Mouse (Mus musculus) left cerebral cortex, adult 18-20 months (tissue): ENCODE measurements around the gene Ciao2b. TPM values are rescaled to one million over a fixed set of nuclear protein-coding genes. Genes with fewer than 3 reads are reported as not detected.
A peak's percentile ranks its signal among the peaks of the same experiment; 100 is the strongest.
"Not testable (repeated sequence)": the region's sequence is repeated elsewhere in the genome, so short reads cannot be mapped to it uniquely, and the experiment has no call there.

ENCODE experiments used
- DNase-seq, 2 experiments: peaks; one replicate each; pipeline ENCODE4 v3.0.0; 2021 to 2022; ENCODE audit warnings: low spot score in 2 of 2, mixed read lengths in 1 of 2
- long read RNA-seq, 2 experiments: library from polyadenylated mRNA; stranded (forward); transcript quantifications; one replicate each; pipeline ENCODE4 v2.0.0; 2021
- total RNA-seq, 2 experiments: library from RNA; stranded (reverse); gene quantifications; 2 replicates each; pipeline ENCODE4 v1.2.3; 2021

Ciao2b gene
- 10 to 100 TPM; 30.0 to 35.5 TPM for total RNA-seq
- long read RNA-seq, experiment 1, transcript Ciao2b-203 (5 exons, 918 nt), result major isoform, 29 of 38 reads
- long read RNA-seq, experiment 1, transcript Ciao2b-202 (4 exons, 807 nt), result minor isoform, 6 of 38 reads
- long read RNA-seq, experiment 1, partial matches to known transcripts, result 1 of 38 reads
- long read RNA-seq, experiment 1, other reads (novel, unspliced or antisense), result 2 of 38 reads
- long read RNA-seq, experiment 2, transcript Ciao2b-203 (5 exons, 918 nt), result major isoform, 31 of 36 reads
- long read RNA-seq, experiment 2, partial matches to known transcripts, result 0 of 36 reads
- long read RNA-seq, experiment 2, other reads (novel, unspliced or antisense), result 1 of 36 reads

DNA sequence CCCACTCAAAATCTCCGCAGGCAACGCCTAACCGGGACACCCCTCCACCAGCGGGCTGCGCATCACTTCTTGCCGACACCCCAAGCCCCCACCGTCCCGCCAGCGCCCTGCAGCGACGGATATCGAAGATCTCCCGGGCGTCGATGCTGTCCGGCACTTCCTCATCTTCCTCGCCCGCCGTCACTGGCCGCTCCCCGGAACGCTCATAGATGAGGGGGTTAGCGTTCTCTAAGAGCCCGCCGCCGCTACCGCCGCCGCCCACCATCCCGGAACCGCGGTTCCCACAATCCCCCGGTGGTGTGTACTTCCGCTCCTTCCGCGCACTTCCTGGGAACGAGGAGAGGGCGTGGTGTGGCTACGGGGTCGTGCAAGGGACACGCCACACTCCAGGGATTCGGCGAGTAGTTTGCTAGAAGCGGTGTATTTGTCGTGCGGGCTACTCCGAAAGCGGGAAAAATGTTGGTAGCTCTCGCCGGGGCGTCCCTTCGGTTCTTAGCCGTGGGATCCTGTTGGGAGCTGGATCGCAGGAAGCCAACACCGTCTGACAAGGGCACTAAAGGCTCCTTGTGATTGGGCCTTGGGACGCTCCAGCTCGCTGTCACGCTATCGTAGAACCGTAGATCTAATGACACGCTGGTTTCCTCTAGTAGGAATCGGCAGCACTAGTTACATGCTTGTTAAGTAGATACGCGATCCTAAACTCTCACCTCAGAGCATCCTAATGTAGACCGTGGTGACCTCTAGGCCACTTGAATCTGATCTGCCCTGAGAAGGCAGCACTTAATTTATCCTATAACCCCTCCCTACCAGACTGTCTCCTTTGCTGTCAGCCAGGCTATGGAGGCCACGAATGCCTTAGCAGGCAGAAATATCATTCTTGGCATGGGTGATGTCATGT is at the start of gene Ciao2b:
TSS of gene Ciao2b (minus strand) at position 540 of the 898 bp plus-strand sequence.
- DNase-seq, result peak; percentile 92

DNA sequence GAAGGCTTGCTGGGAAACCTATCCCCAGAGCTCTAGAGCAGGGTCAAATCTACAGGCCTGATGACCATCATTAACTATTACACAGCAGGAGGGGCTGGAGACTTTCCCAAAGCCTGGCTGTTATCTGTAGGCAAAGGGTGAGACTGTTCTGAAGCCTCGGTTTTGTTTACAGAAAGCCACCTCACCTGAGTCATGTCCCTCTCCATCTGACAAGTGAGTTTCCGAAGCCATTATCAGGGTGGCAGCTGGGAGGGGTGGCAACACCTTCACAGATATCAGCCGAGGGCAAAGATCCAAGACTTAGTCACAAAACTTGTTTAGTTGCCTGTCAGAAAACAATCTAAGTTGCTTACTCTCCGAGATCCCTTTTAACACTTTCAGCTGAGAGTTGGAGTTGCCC is 46.7 kb upstream of the Ciao2b start:
- DNase-seq, result no peak

DNA sequence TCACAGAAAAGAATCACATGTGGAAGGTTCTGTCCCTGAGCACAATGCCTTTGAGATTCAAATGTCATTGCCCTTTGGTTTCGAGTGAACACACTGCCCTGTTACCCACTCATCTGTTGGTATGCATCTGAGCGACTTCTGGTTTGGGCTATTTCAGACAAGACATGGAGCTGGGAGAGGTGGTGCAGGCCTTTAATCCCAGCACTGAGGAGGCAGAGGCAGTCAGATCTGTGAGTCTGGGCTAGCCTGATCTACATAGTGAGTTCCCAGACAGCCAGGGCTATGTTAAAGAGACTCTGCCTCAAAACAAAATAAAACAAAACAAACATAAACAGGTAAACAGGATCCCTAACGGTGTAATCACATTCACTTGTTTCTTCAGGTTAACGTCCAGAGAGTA is 13.8 kb upstream of the Ciao2b start:
- no peak for DNase-seq

DNA sequence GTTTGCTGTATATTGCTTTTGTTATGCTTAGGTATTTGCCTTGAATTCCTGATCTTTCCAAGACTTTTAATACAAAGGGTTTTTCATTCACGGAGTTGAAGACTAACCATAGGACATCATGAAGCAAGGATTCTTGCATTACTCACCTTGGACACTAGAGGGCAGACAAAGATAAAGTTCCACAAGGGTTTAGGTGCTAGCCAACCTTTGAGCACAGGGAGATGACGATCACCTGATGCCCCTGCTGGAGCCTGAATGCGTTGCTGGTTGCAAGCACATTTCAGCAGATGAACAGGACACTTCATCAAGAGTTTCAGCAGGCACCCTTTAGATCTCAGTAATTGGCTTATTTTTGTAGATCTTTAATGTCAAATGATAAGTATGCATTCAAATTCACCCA is 13.2 kb upstream of the Ciao2b start:
- peak; percentile 79 to 84 for DNase-seq

DNA sequence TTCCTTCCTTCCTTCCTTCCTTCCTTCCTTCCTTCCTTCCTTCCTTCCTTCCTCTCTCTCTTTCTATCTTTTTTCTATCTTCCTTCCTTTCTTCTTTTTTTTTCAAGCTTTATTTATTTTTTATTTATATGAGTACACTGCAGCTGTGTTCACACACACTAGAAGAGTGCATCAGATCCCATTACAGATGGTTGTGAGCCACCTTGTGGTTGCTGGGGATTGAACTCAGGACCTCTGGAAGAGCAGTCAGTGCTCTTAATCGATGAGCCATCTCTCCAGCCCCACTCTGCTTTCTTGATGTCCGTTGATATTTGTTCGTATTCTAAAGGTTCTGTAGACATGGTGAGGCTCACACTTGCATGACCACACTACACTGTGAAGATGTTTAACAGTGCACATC is 2.4 kb upstream of the Ciao2b start:
- DNase-seq, result not testable (repeated sequence)

DNA sequence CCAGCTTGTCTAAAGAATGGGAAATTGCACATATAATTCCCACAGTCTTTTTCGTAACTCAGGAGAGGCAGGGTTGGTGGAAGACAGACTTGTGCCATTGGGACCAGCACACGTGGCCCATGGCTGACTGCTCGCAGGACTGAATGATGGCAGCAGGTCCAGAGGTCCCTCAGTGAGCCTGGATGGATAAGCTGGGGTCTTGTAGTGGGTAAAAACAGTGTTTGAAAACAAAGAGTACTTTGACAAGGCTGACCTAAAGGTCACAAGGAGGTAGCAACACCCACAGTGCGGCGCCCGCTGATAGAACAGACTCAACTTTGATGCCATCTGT is 524 bp upstream of the Ciao2b start:
- no peak for DNase-seq

DNA sequence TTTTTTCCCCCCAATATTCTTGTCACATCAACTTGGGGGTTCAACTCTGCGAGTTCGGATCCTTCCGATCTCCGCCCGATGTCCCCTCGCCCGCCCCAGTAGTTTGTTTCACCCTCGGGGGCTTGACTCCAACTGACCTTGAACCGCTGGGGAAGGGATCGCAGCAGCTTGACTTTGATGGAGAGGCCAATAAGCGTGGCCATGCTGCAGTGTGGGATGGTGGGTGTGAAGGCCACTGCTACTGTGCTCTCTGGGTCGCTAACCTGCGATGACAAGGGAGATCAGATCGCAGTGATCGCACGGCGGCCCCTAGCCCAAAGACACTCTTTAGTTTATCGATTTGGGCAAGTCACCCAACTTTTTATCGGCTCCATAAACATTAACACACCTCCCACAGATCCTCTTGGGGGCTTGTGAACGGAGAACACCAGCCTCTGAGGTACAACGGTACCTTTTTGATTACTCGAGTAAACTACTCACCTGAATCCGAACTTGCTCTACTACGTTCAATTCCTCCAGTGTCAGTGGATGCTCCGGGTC is 864 bp downstream of the Ciao2b start:
- no peak for DNase-seq

DNA sequence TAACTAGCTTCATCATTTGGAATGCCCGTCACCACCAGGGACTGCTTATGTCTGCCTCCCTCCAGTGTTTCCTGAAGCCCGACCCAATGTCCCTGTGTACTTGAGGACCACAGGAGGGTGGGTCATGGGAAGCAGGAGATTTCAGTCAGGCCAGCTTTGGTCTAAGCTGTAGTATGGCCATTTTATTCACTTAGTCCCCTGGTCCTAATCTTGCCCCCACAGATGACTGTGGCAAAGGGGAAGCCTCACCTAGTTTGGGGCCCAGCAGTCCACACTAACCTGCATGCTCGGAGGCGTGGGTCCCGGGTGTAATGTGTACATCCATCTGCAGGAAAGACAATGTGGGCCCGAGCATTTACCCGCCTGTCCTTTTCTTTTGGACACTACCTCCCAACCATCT is 1.5 kb downstream of the Ciao2b start:
- DNase-seq, result no peak

DNA sequence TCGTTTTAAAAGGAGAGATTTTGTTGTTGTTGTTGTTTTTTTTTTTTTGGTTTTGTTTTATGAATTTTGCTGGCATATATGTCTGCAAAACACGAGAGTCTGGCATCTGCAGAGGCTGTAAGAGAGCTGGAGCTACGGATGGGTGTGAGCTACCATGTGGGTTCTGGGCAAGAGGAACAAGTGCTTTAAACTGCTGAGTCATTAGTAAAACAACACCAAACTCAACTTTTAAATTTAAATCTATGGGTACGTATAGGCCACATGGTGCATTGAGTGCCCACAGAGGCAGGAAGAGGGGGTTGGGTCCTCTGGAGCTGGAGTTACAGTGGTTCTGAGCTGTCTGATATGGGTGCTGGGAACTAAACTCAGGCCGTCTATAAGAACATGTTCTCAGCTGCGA is 3.8 kb downstream of the Ciao2b start:
- DNase-seq, result no peak

DNA sequence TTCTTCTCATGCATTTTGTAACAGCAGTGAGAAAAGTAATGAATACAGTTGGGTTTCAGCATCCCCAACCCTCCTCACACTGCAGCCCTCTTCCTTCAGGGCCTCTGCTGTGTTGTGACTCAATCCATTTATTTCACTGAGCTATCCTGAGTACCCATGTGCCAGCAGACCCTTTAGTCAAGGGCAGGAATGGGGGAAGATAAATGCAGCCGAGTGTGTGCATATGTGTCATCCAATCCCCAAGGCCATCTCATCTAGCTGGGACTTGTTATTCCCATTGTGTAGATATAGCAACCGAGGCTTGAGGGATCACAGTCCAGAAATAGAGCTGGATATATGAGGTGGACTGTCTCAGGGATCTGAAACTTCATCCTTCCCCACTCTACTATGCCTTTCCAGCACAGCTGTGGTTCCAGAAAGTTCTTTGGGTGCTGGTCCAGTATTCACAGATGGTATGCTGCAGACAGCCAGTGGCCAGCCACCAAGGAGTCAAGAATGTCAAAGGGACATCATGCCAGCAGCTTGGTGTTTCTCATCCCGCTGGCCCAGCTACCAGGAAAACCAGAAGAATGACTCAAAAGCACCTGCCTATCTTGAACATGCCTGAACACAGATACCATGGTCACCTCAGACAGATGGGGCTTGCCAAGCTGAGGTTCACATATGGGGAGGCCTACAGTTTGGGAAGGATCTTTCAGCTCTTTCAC is 6.6 kb downstream of the Ciao2b start:
- no peak for DNase-seq

DNA sequence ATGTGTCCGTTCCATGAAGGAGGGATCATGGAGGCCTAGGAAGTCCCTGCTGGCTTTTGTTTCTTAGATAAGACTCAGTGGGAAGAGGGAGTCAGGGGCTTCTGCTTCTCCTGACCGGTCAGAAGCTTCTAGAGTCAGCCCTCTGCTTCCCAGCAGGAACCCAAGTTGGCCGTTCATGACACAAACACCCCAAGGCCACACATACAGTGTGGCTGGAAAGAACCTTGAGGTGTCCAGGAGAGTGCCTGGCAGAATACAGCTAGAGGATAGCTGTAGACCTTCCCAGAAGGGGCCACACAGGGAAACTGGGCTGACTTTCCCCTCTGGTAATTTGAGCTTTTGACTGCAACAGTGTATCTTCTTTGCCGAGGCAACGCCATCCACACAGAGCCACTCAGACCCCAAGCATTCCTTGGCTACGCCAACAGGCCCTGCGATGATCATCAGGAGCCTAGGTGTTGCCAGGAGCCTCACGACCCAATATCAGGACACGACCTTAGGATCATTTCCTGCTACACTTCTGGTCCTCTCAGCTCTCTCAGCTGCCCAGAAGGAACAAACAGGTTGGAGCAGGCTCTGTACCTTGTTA is 8.5 kb downstream of the Ciao2b start:
- no peak for DNase-seq

DNA sequence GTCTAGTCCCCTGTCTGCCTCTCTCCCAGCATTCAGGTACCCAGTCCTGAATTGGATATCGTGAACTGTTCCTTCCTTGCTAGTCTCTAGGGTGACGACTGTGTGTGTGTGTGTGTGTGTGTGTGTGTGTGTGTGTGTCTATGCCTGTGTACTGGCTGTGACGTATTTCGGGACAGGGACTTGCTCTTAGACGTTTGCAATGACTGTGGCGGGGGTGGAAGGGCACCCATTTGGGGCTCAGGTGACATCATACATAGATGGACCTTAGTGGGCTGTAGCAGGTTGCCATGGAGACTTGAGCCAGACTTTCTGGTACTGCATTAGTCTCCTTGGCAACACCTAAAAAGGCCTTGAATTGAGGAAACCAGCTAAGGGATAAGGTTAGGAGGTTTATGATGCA is 9.3 kb downstream of the Ciao2b start:
- peak; percentile 15 to 44 for DNase-seq

DNA sequence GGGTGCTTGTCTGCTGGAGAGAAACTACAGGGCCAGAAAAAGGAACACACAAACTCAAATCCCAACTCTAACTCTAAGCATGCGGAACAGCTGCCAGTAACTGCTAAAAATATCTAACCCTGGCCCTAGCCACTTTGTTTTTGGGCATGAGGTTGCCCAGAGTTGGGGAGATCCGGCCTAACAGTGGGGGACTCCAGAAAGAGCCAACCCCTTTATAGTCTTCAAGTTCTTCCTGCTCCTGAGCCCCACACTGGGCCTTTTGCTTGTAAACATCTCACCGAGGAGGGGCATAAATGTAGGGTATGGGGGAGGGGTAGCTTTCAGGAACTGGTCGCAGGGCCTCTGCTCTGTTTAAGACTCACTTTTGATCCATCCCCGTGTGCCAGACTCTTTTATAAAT is 9.8 kb downstream of the Ciao2b start:
- DNase-seq, result no peak

DNA sequence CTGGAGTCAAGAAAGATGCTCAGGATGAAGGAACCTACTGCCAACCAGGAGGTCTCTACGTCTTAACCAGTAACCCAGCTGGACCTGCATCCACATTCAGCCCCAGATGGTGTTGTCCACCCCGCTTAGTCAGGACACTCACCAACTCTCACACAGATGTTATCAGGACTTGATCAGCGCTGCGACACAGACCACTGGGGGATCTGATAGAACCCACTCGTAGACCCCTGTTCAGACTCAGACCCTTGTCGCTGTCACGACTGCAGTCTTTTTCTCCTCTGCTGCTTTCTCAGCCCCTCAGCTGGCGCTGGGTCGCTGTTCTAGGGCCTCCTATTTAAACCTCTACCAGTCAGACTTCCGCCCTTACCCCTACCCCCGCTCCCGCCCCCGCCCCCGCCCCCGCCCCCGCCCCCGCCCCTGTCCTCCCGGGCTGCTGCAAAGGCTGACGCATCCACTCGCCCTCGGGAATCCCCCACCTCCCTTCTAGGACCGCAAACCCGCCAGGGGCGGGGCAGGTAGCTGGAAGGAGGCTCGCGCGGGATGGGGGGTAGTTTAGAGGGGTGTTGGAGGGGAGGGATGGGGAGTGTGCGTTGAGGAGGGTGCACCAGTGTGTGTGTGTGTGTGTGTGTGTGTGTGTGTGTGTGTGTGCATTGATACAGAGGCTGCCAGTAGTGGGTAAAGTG is 10.6 kb downstream of the Ciao2b start, which contains the start of gene Rrad:
TSS of gene Rrad (minus strand) at position 347 of the 683 bp plus-strand sequence.
- no peak for DNase-seq

DNA sequence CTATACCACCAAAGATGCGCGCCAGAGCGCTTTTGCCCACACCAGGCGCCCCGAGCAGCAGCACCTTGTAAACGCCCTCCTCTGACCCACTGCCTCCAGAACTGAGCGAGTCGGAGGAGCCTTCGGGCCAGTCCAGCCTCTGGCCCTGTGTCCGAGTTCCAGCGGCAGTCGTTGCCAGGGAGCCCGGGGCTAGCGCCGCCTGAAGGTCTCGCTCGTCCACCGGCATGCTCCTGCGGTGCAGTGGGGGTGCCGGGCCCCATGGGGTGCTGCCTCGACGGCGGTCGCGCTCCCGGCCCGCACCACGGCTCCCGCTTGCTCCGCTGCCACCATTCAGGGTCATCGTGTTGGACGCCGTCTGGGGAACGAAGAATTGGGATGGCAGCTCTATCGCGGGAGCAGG is 11.2 kb downstream of the Ciao2b start:
- DNase-seq, result no peak

DNA sequence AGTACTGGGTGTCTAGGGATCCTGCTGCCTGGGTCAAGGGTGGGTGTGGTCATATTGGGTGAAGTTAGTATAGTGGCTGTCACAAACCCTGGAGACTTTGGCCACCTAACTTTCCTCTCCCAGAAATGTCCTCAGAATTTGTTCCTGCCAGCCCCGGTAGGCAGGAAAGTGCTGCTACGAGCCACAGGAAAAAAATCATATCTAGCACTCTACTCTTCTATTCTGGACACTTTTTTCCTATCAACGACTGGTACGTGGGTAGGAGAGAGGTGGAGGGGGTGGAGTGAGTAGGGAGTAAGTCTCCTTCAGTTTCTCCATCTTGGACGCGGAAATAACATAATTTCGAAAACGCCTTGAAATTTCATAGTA is 11.7 kb downstream of the Ciao2b start:
- DNase-seq, result no peak

DNA sequence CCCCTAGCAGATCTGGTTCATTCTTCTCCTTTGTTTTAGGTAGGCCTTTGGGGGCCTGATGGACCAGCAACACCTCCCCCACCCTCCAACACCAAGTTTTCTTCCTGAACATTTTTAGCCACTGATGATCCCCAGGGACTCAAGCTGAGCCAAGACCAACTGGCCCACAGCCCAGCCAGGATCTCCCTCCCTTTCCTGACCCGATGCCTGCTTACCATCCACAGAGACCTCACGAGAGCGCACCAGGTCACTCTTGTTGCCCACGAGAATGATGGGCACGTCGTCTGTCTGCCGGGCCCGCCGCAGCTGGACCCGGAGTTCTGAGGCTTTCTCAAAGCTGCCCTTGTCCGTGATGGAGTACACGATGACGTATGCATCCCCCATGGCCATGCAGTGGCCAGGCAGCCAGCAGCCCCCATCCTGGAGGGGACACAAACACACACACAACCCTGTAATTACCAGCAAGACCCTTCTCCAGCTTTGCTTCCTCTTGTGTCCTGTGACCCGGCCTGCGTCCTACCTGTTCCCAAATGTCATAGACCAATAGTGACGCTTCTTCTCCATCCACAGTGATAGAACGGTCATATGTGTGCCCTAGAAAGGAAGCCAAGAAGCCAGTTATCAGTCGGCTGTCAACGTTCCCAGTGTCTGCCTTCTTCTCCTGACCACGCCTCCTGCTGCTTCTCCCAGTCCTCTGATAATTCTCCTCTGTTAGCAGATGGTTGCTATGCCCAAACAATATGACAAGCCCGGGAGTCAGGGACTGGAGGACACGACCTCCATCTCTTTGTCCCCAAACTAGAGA is 12.3 kb downstream of the Ciao2b start:
- DNase-seq, result no peak

DNA sequence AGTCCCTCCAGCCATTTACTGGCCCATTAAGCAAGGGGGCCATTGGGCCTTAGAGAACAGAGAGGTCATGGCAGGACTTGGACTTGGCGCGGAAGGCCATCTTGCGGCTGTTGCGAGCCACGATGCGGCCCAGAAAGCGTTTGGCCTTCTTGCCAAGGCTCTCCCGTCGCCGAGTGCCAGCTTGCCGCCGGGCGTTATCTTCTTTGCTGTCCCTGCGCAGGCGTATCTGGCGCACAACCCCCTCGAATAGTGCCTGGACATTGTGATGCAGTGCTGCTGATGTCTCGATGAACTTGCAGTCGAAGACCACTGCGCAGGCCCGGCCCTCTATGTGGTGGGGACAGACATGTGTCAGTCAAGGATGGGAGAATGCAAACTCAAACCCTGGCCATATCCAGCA is 13.4 kb downstream of the Ciao2b start:
- DNase-seq, result no peak

DNA sequence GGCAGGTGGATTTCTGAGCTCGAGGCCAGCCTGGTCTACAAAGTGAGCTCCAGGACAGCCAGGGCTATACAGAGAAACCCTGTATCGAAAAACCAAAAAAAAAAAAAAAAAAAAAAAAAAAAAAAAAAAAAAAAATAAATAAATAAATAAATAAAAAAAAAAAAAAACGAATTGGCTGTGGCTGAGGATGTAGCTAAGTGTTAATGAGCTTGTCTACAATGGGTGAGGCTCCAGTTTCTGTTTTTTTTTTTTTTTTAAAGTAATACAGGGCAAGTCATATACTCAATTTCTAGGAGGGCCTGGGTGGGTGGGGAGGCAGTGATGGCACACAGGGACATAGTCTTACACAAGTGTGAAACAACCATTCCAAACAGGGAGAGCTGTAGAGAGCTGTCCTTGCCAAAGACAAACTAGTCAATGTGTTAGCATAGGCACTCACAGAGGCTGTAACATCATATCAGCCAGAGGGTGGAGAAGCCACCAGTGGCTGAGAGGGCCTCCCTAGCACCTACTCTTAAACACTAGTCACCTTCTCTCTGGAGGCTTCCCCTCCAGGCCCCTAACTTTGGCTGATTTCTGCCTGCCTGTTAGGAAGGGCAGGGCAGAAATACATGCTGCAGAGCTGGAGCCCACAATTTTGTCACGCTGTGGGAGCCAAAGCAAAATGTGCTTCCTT is 14.6 kb downstream of the Ciao2b start:
- DNase-seq, result no peak
